Mouse (Mus musculus) liver, postnatal 0 days (tissue): Measurements from ENCODE around the gene Gpx3.

Experiments
- CTCF ChIP-seq: sonication (generic); IDR thresholded peaks from 2 replicates; pipeline ENCODE4 v1.5.1; 2016; ENCODE audit warnings: antibody characterized with exemption, low read depth
- EP300 ChIP-seq: IDR thresholded peaks from 2 replicates; pipeline ENCODE4 v1.6.1; 2016; ENCODE audit warnings: antibody characterized with exemption, low read depth, mild to moderate bottlenecking

- TF ChIP-seq CTCF = peak; percentile 57
- no peak for TF ChIP-seq EP300
Observed at GRCm38 (mm10) chr11:54918273-54918672, 16.0 kb downstream of the Gpx3 start.
